Mouse (Mus musculus) adrenal gland, postnatal 10 days (tissue): ENCODE data around the gene Nuak2. TPM values are rescaled to one million over a fixed set of nuclear protein-coding genes. Genes with fewer than 3 reads are reported as not detected.
A peak's percentile ranks its signal among the peaks of the same experiment; 100 is the strongest.
"Not testable (repeated sequence)": the region's sequence is repeated elsewhere in the genome, so short reads cannot be mapped to it uniquely, and the experiment has no call there.

ENCODE experiments used
- DNase-seq: peaks from one replicate; pipeline ENCODE4 v3.0.0; 2021; ENCODE audit warnings: mixed read lengths
- total RNA-seq, 2 experiments: library from RNA; stranded (reverse); gene quantifications; 2 replicates each; pipeline ENCODE4 v1.2.3; 2021

Gene Nuak2
- total RNA-seq, 2 experiments from 2014 or later: 3.4 to 3.9 TPM

GRCm38 (mm10) chr1:132327477-132327876, 11.6 kb downstream of the Nuak2 start:
- no peak for DNase-seq

DNA sequence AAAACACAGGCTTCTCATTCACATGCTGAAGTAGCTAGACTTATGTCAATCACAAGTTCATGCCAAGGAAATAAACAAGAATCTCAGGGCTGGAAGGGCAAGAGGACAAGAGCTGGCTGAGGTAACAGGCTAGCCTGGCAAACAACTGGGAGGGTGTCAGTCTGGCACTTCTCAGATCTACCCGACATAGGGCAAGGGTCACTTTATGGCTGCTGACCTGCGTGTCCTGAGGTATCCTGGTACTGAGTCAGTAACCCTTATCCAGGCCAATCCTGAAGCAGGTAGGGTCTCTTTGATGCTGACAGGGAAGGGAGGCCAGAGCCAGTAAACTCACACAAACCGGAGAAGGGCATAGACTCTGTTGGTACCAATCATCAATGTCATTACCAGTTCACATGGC, 12.6 kb downstream of the Nuak2 start:
- DNase-seq: no peak

GRCm38 (mm10) chr1:132329656-132330055, 13.7 kb downstream of the Nuak2 start:
- DNase-seq: no peak

DNA sequence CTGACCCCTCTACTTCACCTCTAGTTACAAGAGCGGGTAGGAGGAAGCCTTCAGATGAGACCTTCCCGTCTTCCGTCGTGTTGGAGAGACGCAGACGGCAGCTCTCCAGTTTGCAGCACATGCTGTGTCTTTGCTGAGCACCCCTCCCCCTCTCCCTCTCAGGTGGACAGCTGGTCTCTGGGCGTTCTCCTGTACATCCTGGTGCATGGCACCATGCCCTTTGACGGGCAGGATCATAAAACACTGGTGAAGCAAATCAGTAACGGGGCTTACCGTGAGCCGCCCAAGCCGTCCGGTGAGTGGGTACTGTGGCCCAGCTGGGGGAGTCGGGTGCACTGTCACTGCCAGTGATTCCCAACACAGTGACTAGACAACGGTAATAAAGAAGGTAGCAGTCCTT, 14.5 kb downstream of the Nuak2 start:
- no peak for DNase-seq

DNA sequence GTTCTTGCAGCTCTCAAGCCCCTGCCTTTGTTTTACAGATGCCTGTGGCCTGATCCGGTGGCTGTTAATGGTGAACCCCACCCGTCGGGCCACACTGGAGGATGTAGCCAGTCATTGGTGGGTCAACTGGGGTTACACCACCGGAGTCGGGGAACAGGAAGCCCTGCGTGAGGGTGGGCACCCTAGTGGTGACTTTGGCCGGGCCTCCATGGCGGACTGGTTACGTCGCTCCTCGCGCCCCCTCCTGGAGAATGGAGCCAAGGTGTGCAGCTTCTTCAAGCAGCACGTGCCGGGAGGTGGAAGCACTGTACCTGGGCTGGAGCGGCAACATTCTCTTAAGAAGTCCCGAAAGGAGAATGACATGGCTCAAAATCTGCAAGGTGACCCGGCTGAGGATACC, 15.4 kb downstream of the Nuak2 start:
- DNase-seq: no peak

GRCm38 (mm10) chr1:132333201-132333600, 17.3 kb downstream of the Nuak2 start:
- no peak for DNase-seq

GRCm38 (mm10) chr1:132333675-132334141, 17.8 kb downstream of the Nuak2 start:
- DNase-seq: peak; percentile 48

- DNase-seq: no peak
These were observed 18.4 kb downstream of the Nuak2 start for GRCm38 (mm10) chr1:132334178-132334801.

DNA sequence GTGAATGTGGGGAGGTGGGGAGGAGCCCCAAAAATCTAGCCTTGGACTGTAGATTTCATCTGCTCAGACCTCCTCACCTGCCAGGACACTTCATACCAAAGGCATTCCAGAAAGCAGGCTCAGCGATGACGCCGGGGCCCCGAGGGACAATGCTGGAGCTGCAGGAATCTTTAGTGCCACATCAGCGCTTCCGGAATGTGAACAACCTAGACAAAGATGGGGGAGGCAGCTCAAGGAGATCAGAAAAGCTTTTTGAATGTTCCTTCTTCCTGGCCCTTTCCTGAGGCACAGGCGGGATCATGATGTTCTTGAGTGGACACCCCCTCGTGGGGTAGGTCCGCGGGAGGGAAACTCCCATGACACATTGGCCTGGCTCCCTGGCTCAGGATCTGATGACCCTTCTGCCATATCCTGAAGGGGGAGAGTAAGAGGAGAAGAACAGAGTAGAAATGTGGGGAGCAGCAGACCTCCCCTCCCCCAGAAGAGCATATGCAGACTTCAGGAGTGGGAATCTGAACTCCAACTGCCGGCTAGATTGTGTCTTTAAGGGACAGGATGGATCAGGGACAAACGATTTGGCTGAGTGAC, 19.5 kb downstream of the Nuak2 start:
- no peak for DNase-seq

DNA sequence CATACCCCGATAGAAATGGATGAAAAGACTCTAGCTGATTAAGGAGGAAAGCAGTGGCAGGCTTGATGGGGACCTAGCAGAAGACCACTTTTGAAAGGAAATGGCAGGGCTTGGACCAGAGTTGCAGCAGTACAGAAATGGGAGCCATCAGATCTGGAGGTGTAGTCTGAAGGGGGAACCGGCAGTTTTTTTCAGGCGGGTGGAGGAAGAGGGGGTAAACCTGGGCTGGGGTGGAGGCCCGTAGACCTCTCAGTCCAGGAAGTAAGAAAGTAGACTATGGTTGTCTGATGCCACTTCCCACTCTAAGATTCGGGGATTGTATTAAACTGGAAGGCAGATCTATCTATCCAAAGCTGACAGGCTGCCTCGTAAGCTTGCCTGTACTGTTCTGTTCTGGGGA, 21.0 kb downstream of the Nuak2 start:
- no peak for DNase-seq

GRCm38 (mm10) chr1:132338027-132338660, 22.2 kb downstream of the Nuak2 start:
- DNase-seq: no peak

- DNase-seq: peak; percentile 53
These were observed 26.0 kb downstream of the Nuak2 start for GRCm38 (mm10) chr1:132341731-132342501.

- no peak for DNase-seq
These were observed 26.6 kb downstream of the Nuak2 start for GRCm38 (mm10) chr1:132342518-132342917.

DNA sequence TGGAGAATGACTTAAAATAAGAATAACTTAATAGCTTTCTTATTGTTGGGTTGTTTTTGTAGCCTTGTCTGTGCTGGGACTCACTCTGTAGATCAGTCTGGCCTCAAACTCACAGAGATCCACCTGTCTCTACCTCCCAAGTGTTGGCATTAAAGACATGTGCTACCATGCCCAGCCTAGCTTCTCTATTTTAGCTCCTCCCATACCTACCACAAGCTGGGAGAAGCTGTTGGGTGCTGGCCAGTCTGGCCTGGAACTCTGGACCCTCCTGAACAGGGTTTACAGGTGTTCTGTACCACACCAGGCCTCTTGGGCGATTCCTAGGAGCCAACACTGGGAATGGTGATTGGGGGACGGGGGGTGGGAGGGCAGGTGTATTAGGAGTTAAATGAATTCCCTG, 27.3 kb downstream of the Nuak2 start:
- no peak for DNase-seq

- no peak for DNase-seq
These were observed 27.7 kb downstream of the Nuak2 start for GRCm38 (mm10) chr1:132343656-132344055.

DNA sequence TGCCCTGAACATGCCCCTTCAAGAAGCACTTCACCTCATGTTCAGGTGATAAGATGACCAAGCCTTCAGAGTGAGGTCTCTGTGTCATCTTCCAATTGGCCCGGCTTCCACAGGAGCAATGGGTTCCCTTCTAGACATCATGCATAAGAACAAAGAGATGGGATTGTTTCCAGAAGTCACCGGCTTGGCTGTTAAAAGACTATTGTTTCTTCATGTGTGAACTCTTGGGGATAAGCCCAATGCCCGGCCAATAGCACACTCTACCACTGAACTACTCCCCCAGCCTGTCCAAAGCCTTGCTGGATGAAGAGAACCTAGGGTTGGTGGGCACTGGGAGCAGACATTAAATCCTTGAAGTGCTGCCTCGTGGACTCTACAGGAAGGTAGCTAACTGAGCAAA, 29.6 kb downstream of the Nuak2 start:
- no peak for DNase-seq

GRCm38 (mm10) chr1:132346134-132346851, 30.4 kb downstream of the Nuak2 start:
- DNase-seq: no peak

GRCm38 (mm10) chr1:132346951-132347350, 31.0 kb downstream of the Nuak2 start:
- DNase-seq: no peak

GRCm38 (mm10) chr1:132348401-132348800, 32.5 kb downstream of the Nuak2 start:
- no peak for DNase-seq

DNA sequence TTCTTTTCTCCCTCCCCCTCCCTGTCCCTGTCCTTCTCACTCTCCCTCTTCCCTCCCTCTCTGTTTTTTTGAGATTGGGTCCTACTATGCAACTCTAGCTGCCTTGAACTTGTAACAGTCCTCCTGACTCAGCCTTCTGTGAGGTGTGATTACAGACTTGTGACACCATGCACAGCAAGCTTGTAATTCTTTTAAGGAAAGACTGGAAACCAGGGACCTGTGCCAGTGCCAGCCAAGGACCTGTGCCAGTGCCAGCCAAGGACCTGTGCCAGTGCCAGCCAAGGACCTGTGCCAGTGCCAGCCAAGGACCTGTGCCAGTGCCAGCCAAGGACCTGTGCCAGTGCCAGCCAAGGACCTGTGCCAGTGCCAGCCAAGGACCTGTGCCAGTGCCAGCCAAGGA, 33.1 kb downstream of the Nuak2 start:
- DNase-seq: not testable (repeated sequence)

DNA sequence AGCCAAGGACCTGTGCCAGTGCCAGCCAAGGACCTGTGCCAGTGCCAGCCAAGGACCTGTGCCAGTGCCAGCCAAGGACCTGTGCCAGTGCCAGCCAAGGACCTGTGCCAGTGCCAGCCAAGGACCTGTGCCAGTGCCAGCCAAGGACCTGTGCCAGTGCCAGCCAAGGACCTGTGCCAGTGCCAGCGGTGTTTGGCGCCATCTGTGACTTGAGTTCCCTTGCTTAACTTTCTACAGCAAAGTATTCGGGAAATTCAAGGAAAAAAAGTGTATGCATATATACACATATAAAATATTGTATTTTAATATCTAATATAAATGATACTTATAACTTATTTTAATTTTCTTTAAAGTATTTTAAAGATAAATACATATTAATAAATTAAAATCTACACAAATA, 33.7 kb downstream of the Nuak2 start:
- not testable (repeated sequence) for DNase-seq

GRCm38 (mm10) chr1:132351058-132351457, 35.1 kb downstream of the Nuak2 start:
- DNase-seq: no peak
